Mouse (Mus musculus) thymus, postnatal 14 days (tissue): ENCODE results near the gene 1700007K13Rik.

Experiments used
- DNase-seq: peaks from one replicate; pipeline ENCODE4 v3.0.0; 2021

1700007K13Rik gene

GRCm38 (mm10) chr2:28414116-28414756, 51.9 kb downstream of the 1700007K13Rik start:
- no peak for DNase-seq

DNA sequence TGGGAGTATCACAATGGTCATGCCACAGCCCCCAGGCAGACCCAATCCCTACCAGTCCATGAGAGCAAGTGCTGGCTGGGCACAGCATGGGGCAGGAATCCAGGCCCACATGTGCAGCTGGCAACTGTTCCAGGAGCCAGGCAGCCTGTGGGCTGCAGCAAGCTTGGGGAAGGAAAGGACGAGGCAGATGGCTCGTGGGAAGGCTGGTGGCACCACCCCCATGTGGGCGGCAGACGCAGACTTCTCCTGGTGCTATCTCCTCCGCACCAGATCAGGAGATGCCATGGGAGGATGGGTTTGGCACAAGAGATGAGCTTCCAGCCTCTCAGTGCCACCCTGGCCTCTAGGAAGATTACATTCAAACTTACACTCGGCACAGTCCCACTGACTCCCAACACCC, 53.2 kb downstream of the 1700007K13Rik start:
- no peak for DNase-seq
